Comparison of ENCODE assay signal across 27 mouse cellular contexts in genomic region chr17:10572436-10572835, GRCm38 (mm10).
"Had no signal": no experiment of that assay in that cellular context is flagged by ENCODE, and none has a peak within 500 bp of the region (broad histone marks: within the 10 kb centered on the region; RNA-seq: fewer than 3 reads in every experiment).

No protein-coding gene starts in this region.

- DNase-seq: cerebellum, adult 2 months; cerebellum, adult 8-10 months; cerebellum, adult 9-11 months; cerebellum, postnatal 10 days; cerebellum, postnatal 14 days; cerebellum, postnatal 25 days; cerebellum, postnatal 36 days; embryo, embryonic 11 days; forebrain, postnatal 0 days; gastrocnemius, adult 2 months; gastrocnemius, postnatal 10 days; gastrocnemius, postnatal 14 days; gastrocnemius, postnatal 25 days; gastrocnemius, postnatal 36 days; heart, adult 2 months had no signal

- H3K4me1 ChIP-seq: embryonic facial prominence, embryonic 10.5 days; embryonic facial prominence, embryonic 12.5 days; forebrain, embryonic 10.5 days; forebrain, embryonic 12.5 days; forebrain, embryonic 15.5 days had no signal

- ATAC-seq: forebrain, embryonic 13.5 days; forebrain, embryonic 14.5 days; forebrain, embryonic 15.5 days; forebrain, embryonic 16.5 days; forebrain, postnatal 0 days had no signal

- H3K4me3 ChIP-seq: embryonic facial prominence, embryonic 10.5 days; embryonic facial prominence, embryonic 12.5 days; embryonic facial prominence, embryonic 13.5 days; embryonic facial prominence, embryonic 15.5 days; erythroblast, embryonic 14.5 days; forebrain, embryonic 10.5 days; forebrain, embryonic 12.5 days; forebrain, embryonic 13.5 days; forebrain, embryonic 15.5 days; gastrocnemius, adult 2 months; heart, adult 2 months; heart, embryonic 10.5 days had no signal
